Mouse (Mus musculus): ENCODE data around the gene Olfr523. TPM values are rescaled to one million over a fixed set of nuclear protein-coding genes. Genes with fewer than 3 reads are reported as not detected.

Gene Olfr523
- polyA plus RNA-seq, 1 experiment, result not detected

DNA sequence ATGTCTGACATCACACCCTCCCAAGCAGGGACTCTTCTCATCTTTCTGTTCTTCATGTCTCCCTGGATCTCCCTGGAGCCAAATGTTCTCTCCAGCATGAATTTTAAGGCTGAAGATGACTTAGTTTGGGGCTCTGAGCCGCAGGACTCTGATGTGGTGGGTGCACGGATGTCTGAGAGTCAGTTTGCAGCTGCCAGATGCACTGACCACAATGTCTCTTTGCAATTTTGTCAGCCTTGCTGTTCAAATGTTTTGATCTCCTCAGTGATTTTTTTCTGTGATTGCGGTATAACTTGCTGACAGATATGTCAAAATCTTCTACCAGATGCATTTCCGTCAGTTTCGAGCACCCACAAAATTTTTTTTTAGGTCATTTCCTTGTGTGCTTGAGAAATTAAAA is 40.8 kb downstream of the Olfr523 start:
- no peak overlapping the region for H3K4me3 ChIP-seq (ENCODE audit: insufficient read depth, low read length)
- no peaks in the 10 kb centered on the region for H3K4me1 ChIP-seq (ENCODE audit: control insufficient read depth, insufficient read depth, low read length)
- TF ChIP-seq POLR2A (IDR thresholded peaks at IDR 0.05; ENCODE audit: extremely low read depth, insufficient read depth, low read length) (no peak), CTCF (IDR thresholded peaks at IDR 0.05; ENCODE audit: extremely low read depth, insufficient read depth, low read length) (no peak)
- no peak overlapping the region for H3K27ac ChIP-seq (ENCODE audit: insufficient read depth, low read length)

DNA sequence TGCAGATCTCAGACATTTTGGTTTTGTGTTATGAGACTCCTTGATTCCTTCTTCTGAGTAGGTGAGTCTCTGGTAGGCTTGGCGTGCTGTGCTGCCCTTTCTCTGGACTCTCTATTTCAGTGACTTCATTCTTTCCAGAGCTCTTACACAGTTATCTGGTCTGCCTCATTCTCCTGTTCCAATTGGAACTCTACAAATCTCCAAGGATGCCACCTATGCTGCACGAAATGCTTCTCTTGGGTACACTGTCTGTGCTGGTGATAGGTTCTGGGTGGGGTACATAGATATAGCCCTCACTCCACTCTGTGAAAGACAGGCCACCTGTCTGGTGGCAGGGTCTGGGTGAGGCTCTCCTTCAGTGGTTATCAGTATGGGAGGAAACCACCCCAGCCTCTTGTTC is 45.0 kb downstream of the Olfr523 start, which contains the start of gene Cd163l1:
Gene Cd163l1 (plus strand): TSS at position 301 of the 400 bp plus-strand sequence.
- Histone ChIP-seq H3K27ac (ENCODE audit: insufficient read depth, low read length) (no peak within 1 kb of the TSS), H3K4me1 (ENCODE audit: control insufficient read depth, insufficient read depth, low read length) (no peaks in the 10 kb centered on the region), H3K4me3 (ENCODE audit: insufficient read depth, low read length) (no peak within 1 kb of the TSS)
- TF ChIP-seq POLR2A (IDR thresholded peaks at IDR 0.05; ENCODE audit: extremely low read depth, insufficient read depth, low read length) (no peak), CTCF (IDR thresholded peaks at IDR 0.05; ENCODE audit: extremely low read depth, insufficient read depth, low read length) (no peak)

DNA sequence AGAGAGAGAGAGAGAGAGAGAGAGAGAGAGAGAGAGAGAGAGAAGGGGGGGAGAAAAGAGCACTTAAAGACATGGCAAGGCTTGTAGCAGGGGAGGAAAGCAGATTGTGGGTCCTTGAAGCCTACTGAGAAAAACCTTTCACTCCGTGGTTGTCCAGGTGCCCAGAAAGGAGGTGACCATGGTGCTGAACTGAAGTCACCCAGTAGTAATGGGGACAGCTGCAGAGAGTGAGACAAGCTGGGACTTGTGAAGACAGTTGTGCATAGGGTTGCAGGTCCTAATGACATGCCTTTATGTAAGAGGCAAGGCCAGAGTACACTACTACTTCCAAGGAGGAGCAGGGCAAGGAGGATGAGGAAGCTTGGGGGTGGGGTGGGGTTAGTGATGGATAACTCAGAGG is 46.3 kb downstream of the Olfr523 start:
- Histone ChIP-seq H3K4me1 (ENCODE audit: control insufficient read depth, insufficient read depth, low read length) (no peaks in the 10 kb centered on the region), H3K27ac (ENCODE audit: insufficient read depth, low read length) (no peak overlapping the region), H3K4me3 (ENCODE audit: insufficient read depth, low read length) (no peak overlapping the region)
- TF ChIP-seq POLR2A (IDR thresholded peaks at IDR 0.05; ENCODE audit: extremely low read depth, insufficient read depth, low read length), result no peak
- no peak for TF ChIP-seq CTCF (IDR thresholded peaks at IDR 0.05; ENCODE audit: extremely low read depth, insufficient read depth, low read length)

GRCm38 (mm10) chr7:140220375-140220774 is 47.4 kb downstream of the Olfr523 start:
- no peak overlapping the region for H3K4me3 ChIP-seq (ENCODE audit: insufficient read depth, low read length)
- no peaks in the 10 kb centered on the region for H3K4me1 ChIP-seq (ENCODE audit: control insufficient read depth, insufficient read depth, low read length)
- TF ChIP-seq POLR2A (IDR thresholded peaks at IDR 0.05; ENCODE audit: extremely low read depth, insufficient read depth, low read length) (no peak), CTCF (IDR thresholded peaks at IDR 0.05; ENCODE audit: extremely low read depth, insufficient read depth, low read length) (no peak)
- no peak overlapping the region for H3K27ac ChIP-seq (ENCODE audit: insufficient read depth, low read length)

DNA sequence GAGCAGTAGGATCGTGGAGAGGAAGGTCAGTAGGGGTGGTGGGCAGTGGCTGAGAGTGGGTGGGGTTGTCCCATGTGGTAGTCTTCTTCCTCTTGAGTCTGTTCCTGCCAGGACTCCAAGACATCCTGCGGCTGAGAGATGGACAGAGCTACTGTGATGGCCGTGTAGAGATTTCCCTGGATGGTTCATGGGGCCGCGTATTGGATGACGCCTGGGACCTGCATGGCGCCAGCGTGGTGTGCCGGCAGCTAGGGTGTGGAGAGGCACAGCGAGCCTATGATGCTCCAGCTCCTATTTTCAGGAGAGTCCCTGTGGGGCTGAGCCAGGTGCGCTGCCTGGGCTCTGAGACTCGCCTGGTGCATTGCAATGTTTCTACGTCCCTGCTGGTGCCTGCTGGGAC is 51.2 kb downstream of the Olfr523 start:
- H3K27ac ChIP-seq (ENCODE audit: insufficient read depth, low read length), result no peak overlapping the region

More for the DNA sequence above, 51.2 kb downstream of the Olfr523 start:
- Histone ChIP-seq H3K4me3 (ENCODE audit: insufficient read depth, low read length) (no peak overlapping the region), H3K4me1 (ENCODE audit: control insufficient read depth, insufficient read depth, low read length) (no peaks in the 10 kb centered on the region)
- TF ChIP-seq POLR2A (IDR thresholded peaks at IDR 0.05; ENCODE audit: extremely low read depth, insufficient read depth, low read length) (no peak), CTCF (IDR thresholded peaks at IDR 0.05; ENCODE audit: extremely low read depth, insufficient read depth, low read length) (no peak)

Other genes starting within 250 kb of the Olfr523 start
- gene Utf1, start 229.4 kb upstream of the Olfr523 start, polyA plus RNA-seq (2012; rRNA removed), result 0.08 TPM in 1 of 2 replicates, not detected in the other
- 1.3 and 1.8 TPM in 2 replicates for gene 6430531B16Rik, start 194.5 kb upstream of the Olfr523 start, polyA plus RNA-seq (2012; rRNA removed)
- gene Adam8, start 180.7 kb upstream of the Olfr523 start, polyA plus RNA-seq (2012; rRNA removed), result 6.2 and 6.5 TPM in 2 replicates
- 73.0 and 81.0 TPM in 2 replicates for gene Zfp511, start 136.8 kb upstream of the Olfr523 start, polyA plus RNA-seq (2012; rRNA removed)
- 49.3 and 51.8 TPM in 2 replicates for gene Tubgcp2, start 136.5 kb upstream of the Olfr523 start, polyA plus RNA-seq (2012; rRNA removed)
- gene Msx3, start 124.1 kb upstream of the Olfr523 start, polyA plus RNA-seq (2012; rRNA removed), result 0.09 and 0.13 TPM in 2 replicates
- 393 and 394 TPM in 2 replicates for gene Caly, start 90.7 kb upstream of the Olfr523 start, polyA plus RNA-seq (2012; rRNA removed)
- gene Prap1, start 79.8 kb upstream of the Olfr523 start, polyA plus RNA-seq (2012; rRNA removed), result not detected in 2 replicates
- 89.7 and 95.9 TPM in 2 replicates for gene Fuom, start 70.8 kb upstream of the Olfr523 start, polyA plus RNA-seq (2012; rRNA removed)
- gene Paox, start 57.4 kb upstream of the Olfr523 start, polyA plus RNA-seq (2012; rRNA removed), result 4.8 and 5.1 TPM in 2 replicates
- gene Echs1, start 56.7 kb upstream of the Olfr523 start, polyA plus RNA-seq (2012; rRNA removed), result 67.2 and 68.9 TPM in 2 replicates
- 43.4 and 45.9 TPM in 2 replicates for gene Mtg1, start 35.7 kb upstream of the Olfr523 start, polyA plus RNA-seq (2012; rRNA removed)
- gene Sprn, start 18.3 kb upstream of the Olfr523 start, polyA plus RNA-seq (2012; rRNA removed), result 128 and 142 TPM in 2 replicates
- not detected in 2 replicates for gene Olfr522, start 8.5 kb upstream of the Olfr523 start, polyA plus RNA-seq (2012; rRNA removed)
- gene Olfr524, start 32.7 kb downstream of the Olfr523 start, polyA plus RNA-seq (2012; rRNA removed), result not detected in 2 replicates
- 0.13 and 0.34 TPM in 2 replicates for gene Cd163l1, start 45.0 kb downstream of the Olfr523 start, polyA plus RNA-seq (2012; rRNA removed)
- gene 5830411N06Rik, start 74.1 kb downstream of the Olfr523 start, polyA plus RNA-seq (2012; rRNA removed), result not detected in 2 replicates
- gene Olfr525, start 147.6 kb downstream of the Olfr523 start, polyA plus RNA-seq (2012; rRNA removed), result not detected in 2 replicates
- not detected in 2 replicates for gene Olfr527, start 160.8 kb downstream of the Olfr523 start, polyA plus RNA-seq (2012; rRNA removed)
- gene Olfr60, start 188.5 kb downstream of the Olfr523 start, polyA plus RNA-seq (2012; rRNA removed), result not detected in 2 replicates
- gene Olfr530, start 203.1 kb downstream of the Olfr523 start, polyA plus RNA-seq (2012; rRNA removed), result not detected in 2 replicates
- gene Olfr531, start 229.7 kb downstream of the Olfr523 start, polyA plus RNA-seq (2012; rRNA removed), result not detected in 2 replicates
- gene Olfr532, start 248.4 kb downstream of the Olfr523 start, polyA plus RNA-seq (2012; rRNA removed), result not detected in 2 replicates